Mouse (Mus musculus): ENCODE data around the gene Vps13c.

Gene Vps13c

DNA sequence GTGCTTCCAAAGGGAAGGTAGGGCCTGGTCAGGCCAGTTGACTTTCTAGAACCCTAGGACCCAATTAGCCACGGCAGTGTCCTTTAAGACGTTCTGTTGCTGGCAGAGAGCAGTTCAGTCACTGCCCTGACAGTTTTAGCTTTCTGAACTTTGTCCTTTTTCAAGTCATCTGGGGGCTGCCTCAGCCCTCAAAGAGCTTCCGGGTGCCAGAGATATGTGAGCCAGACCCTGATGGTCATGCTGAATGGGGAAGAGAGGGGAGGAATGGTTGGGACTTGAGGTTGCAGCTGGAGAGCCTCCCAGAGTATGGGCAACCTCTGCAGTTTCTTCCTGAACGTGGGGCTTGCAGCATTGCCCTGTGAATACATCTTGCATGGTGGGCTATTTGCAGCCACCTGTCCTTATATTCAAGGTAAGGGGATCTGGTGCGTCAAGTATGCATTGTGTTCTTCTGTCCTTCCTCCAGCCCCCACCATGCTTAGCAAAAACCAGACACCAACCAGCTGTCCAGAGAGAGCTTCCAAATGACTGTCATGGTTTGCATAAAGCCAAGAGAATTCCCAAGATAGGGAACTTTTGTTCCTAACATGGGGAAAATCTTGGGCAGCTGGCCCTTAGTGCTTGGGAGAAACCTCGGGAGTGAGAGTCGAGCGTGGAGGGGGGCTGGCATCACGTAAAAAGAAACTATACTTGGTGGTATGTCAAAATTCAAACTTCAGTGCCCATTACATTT lies 182.3 kb downstream of the Vps13c start:
- no peak for DNase-seq (ENCODE audit: low spot score in 2 of 2)

DNA sequence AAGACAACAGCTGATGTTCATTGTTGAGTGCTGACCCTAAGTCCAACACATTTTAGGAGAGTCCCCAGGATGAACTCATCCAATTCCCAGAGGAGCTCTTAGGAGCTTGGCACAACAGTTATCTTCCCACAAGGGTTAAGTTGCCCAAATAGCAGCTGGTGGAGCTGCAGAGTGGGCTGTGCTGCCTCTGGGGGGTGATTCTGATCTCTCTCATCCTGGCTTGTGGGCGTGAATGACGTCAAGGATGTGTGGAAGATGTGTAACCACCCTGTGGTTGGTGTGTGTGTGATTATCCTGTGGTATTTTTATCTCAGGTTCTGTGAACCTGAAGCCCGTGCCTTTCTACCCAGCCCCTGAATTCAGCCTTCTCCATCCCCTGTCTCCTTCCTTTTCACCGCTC lies 188.4 kb downstream of the Vps13c start:
- DNase-seq (ENCODE audit: low spot score in 2 of 2), result peak in 1 of 2 experiments; percentile 20

DNA sequence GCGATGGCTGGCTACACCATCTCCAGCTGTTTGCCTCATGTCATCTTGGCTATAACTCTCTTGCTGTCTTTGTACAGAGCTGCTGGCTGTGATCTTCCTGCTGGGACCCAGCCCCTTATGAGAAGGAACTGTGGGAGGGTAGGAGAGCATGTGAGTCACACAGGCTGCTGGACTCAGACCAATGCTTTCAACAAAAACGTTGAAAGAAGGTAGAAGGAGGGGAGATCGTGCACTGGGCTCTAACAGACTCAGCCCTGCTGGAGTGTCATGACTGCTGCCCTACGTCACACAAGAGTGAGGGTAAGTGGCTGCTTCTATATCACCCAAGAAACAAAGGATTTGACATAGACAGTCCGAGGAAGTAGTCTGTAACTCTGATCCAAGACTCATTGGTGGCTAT lies 193.6 kb downstream of the Vps13c start:
- no peak for DNase-seq (ENCODE audit: low spot score in 2 of 2)

Measured in natural killer cell, adult 2 months (primary cell).